Mouse (Mus musculus): Measurements from ENCODE around the gene Slc17a6. TPM values are rescaled to one million over a fixed set of nuclear protein-coding genes. Genes with fewer than 3 reads are reported as not detected.

The Slc17a6 gene
- total and polyA plus RNA-seq, 2 experiments, result not detected

GRCm38 (mm10) chr7:51632543-51633229 is 10.9 kb downstream of the Slc17a6 start:
- Histone ChIP-seq H3K27ac (replicated peaks; ENCODE audit: insufficient read depth, low read depth, low read length) (no peak overlapping the region), H3K4me1 (ENCODE audit: control insufficient read depth, insufficient read depth, low read length) (no peaks in the 10 kb centered on the region), H3K36me3 (ENCODE audit: control insufficient read depth, insufficient read depth, low read length) (no peaks in the 10 kb centered on the region), H3K79me2 (ENCODE audit: control insufficient read depth, insufficient read depth, low read length) (no peaks in the 10 kb centered on the region), H3K4me3 (ENCODE audit: insufficient read depth, low read depth, low read length) (no peak overlapping the region), H3K9ac (ENCODE audit: low read depth, low read length) (no peak overlapping the region), H3K27me3 (ENCODE audit: control insufficient read depth, insufficient read depth, low read length) (peaks cover 4% of the 10 kb centered on the region; the same call in 1 of the 2 replicates)
- 17% methylated on average over 9 of the region's 9 CpGs for WGBS
- TF ChIP-seq CTCF (IDR thresholded peaks at IDR 0.05; ENCODE audit: low read depth, low read length) (no peak), POLR2A (IDR thresholded peaks at IDR 0.05; ENCODE audit: extremely low read depth, insufficient read depth, low read length) (no peak)
- DNase-seq (ENCODE audit: extremely low read depth, low read depth, low spot score), result no peak

- no peak overlapping the region for H3K9ac ChIP-seq (ENCODE audit: low read depth, low read length)
- no peaks in the 10 kb centered on the region for H3K36me3 ChIP-seq (ENCODE audit: control insufficient read depth, insufficient read depth, low read length)
- TF ChIP-seq CTCF (IDR thresholded peaks at IDR 0.05; ENCODE audit: low read depth, low read length) (no peak), POLR2A (IDR thresholded peaks at IDR 0.05; ENCODE audit: extremely low read depth, insufficient read depth, low read length) (no peak)
- WGBS, result 14% methylated on average over 7 of the region's 7 CpGs
- no peak for DNase-seq (ENCODE audit: extremely low read depth, low read depth, low spot score)
- H3K4me3 ChIP-seq (ENCODE audit: insufficient read depth, low read depth, low read length), result no peak overlapping the region
- H3K27me3 ChIP-seq (ENCODE audit: control insufficient read depth, insufficient read depth, low read length), result peaks cover 2% of the 10 kb centered on the region; the same call in 1 of the 2 replicates
- H3K27ac ChIP-seq (replicated peaks; ENCODE audit: insufficient read depth, low read depth, low read length), result no peak overlapping the region
- no peaks in the 10 kb centered on the region for H3K79me2 ChIP-seq (ENCODE audit: control insufficient read depth, insufficient read depth, low read length)
- no peaks in the 10 kb centered on the region for H3K4me1 ChIP-seq (ENCODE audit: control insufficient read depth, insufficient read depth, low read length)
These were observed 11.5 kb downstream of the Slc17a6 start for GRCm38 (mm10) chr7:51633230-51633844.

- H3K4me1 ChIP-seq (ENCODE audit: control insufficient read depth, insufficient read depth, low read length), result no peaks in the 10 kb centered on the region
- no peaks in the 10 kb centered on the region for H3K27me3 ChIP-seq (ENCODE audit: control insufficient read depth, insufficient read depth, low read length)
- DNase-seq (ENCODE audit: extremely low read depth, low read depth, low spot score), result no peak
- 74% methylated on average over 3 of the region's 3 CpGs for WGBS
- no peak overlapping the region for H3K27ac ChIP-seq (replicated peaks; ENCODE audit: insufficient read depth, low read depth, low read length)
- no peaks in the 10 kb centered on the region for H3K36me3 ChIP-seq (ENCODE audit: control insufficient read depth, insufficient read depth, low read length)
- H3K9ac ChIP-seq (ENCODE audit: low read depth, low read length), result no peak overlapping the region
- H3K79me2 ChIP-seq (ENCODE audit: control insufficient read depth, insufficient read depth, low read length), result no peaks in the 10 kb centered on the region
- no peak overlapping the region for H3K4me3 ChIP-seq (ENCODE audit: insufficient read depth, low read depth, low read length)
- TF ChIP-seq POLR2A (IDR thresholded peaks at IDR 0.05; ENCODE audit: extremely low read depth, insufficient read depth, low read length), result no peak
- TF ChIP-seq CTCF (IDR thresholded peaks at IDR 0.05; ENCODE audit: low read depth, low read length), result no peak
These were observed 35.3 kb downstream of the Slc17a6 start for GRCm38 (mm10) chr7:51657152-51657551.

GRCm38 (mm10) chr7:51662441-51662840 is 40.6 kb downstream of the Slc17a6 start:
- TF ChIP-seq CTCF (IDR thresholded peaks at IDR 0.05; ENCODE audit: low read depth, low read length) (no peak), POLR2A (IDR thresholded peaks at IDR 0.05; ENCODE audit: extremely low read depth, insufficient read depth, low read length) (no peak)
- Histone ChIP-seq H3K9ac (ENCODE audit: low read depth, low read length) (no peak overlapping the region), H3K27me3 (ENCODE audit: control insufficient read depth, insufficient read depth, low read length) (no peaks in the 10 kb centered on the region), H3K27ac (replicated peaks; ENCODE audit: insufficient read depth, low read depth, low read length) (no peak overlapping the region), H3K79me2 (ENCODE audit: control insufficient read depth, insufficient read depth, low read length) (no peaks in the 10 kb centered on the region), H3K4me3 (ENCODE audit: insufficient read depth, low read depth, low read length) (no peak overlapping the region), H3K4me1 (ENCODE audit: control insufficient read depth, insufficient read depth, low read length) (no peaks in the 10 kb centered on the region), H3K36me3 (ENCODE audit: control insufficient read depth, insufficient read depth, low read length) (no peaks in the 10 kb centered on the region)
- WGBS, result 26% methylated on average over 5 of the region's 5 CpGs
- no peak for DNase-seq (ENCODE audit: extremely low read depth, low read depth, low spot score)

GRCm38 (mm10) chr7:51693539-51694217 is 71.9 kb downstream of the Slc17a6 start:
- no peaks in the 10 kb centered on the region for H3K4me1 ChIP-seq (ENCODE audit: control insufficient read depth, insufficient read depth, low read length)
- no peaks in the 10 kb centered on the region for H3K79me2 ChIP-seq (ENCODE audit: control insufficient read depth, insufficient read depth, low read length)
- DNase-seq (ENCODE audit: extremely low read depth, low read depth, low spot score), result no peak
- TF ChIP-seq POLR2A (IDR thresholded peaks at IDR 0.05; ENCODE audit: extremely low read depth, insufficient read depth, low read length), result no peak
- TF ChIP-seq CTCF (IDR thresholded peaks at IDR 0.05; ENCODE audit: low read depth, low read length), result no peak
- no peak overlapping the region for H3K9ac ChIP-seq (ENCODE audit: low read depth, low read length)
- no peaks in the 10 kb centered on the region for H3K27me3 ChIP-seq (ENCODE audit: control insufficient read depth, insufficient read depth, low read length)
- WGBS, result 83% methylated on average over 8 of the region's 8 CpGs
- H3K4me3 ChIP-seq (ENCODE audit: insufficient read depth, low read depth, low read length), result no peak overlapping the region
- H3K27ac ChIP-seq (replicated peaks; ENCODE audit: insufficient read depth, low read depth, low read length), result no peak overlapping the region
- H3K36me3 ChIP-seq (ENCODE audit: control insufficient read depth, insufficient read depth, low read length), result no peaks in the 10 kb centered on the region

All from liver, adult 2 months (tissue).